Mouse (Mus musculus): Measurements from ENCODE around the gene Myo7a.
A peak's percentile ranks its signal among the peaks of the same experiment; 100 is the strongest.

The Myo7a gene

DNA sequence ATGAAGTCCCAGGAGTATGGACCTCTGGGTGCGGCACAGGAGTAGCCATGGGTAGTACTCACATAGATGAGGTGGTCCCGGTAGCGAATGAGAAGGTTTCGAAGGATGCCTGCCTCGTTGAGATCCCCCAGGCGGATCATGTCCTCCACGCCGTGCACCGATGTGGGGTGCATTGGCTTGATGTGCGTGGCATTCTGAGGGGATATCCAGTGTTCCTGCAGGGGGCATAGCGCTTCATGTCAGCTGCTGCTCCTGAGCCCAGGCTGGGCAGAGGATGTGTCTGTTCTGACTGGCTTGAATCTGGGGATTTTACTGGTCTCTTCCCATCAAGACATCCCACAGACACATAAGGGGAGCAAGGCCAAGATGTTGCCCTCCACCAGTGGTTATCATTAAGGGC, 16.8 kb downstream of the Myo7a start:
- DNase-seq, result no peak

DNA sequence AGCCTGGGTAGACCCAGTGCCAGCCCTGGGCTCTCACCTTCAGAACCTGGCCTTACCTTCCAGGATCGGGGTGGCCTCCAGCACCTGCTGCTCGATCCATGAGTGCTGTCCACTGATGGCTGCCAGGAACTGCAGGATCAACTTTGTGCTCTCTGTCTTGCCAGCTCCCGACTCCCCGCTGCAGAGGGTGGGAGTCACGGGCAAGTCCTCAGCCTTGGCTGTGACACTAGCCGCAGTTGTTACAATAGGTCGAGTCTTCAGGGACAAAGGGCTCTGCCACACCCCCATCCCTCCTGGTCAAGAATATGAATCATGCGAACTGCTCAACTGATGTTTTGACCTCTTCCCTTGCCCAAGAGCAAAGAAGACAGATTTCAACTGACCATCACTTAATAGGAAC, 21.8 kb downstream of the Myo7a start:
- DNase-seq, result no peak

DNA sequence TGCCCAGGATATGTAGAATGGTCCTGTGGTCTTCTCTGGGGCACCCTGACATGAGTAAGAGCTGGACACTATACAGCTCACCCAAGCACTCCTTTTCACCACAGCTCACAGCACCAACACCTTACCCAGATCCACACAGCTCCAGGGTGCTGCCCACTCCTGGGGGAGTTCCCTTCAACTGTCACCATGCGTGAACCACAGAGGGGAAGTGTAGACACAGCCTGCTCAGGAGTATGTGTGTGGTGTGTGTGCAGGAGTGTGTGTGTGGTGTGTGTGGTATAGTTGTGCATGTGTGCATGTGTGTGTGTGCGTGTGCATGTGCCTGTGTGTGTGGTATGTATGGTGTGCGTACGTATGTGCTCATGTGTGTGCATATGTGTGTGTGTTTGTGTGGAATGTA, 23.5 kb downstream of the Myo7a start:
- no peak for DNase-seq

DNA sequence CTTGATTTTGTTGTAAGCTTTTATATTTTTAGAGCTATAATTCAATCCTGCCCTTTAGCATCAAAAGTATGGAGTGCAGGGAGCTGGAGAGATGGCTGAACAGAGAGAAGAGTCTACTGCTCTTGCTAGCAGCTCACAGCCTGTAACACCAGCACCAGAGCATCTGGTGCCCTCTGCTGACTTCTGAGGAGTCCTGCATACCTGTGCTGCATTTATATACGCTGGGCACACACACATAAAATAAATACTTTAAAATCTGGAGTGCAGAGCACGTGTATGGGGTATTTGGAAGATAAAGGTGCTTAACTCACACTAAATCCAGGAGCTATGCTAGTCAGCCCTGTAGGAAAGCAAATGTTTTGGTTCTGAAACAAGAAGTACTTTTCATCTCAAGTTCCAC, 33.0 kb downstream of the Myo7a start:
- peak; percentile 27 for DNase-seq

DNA sequence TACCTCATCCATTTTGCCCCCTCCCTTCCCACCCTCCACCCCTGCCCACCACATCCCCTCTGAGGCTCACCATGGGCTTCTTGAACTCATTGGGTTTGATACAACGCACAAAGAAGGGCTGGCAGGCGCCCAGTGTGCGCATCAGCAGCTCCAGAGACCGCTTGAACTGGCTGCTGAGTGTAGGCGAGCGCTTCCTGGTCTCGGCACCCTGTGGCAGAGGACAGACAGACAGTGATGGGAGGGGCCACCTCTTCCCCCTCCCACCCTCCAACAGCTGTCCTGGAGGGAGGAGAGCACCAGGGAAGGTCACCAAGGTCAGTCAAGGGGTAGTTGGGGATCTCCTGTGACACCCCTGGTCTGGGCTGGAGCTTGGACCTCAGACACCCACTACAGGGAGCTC, 34.0 kb downstream of the Myo7a start:
- DNase-seq, result peak; percentile 34

DNA sequence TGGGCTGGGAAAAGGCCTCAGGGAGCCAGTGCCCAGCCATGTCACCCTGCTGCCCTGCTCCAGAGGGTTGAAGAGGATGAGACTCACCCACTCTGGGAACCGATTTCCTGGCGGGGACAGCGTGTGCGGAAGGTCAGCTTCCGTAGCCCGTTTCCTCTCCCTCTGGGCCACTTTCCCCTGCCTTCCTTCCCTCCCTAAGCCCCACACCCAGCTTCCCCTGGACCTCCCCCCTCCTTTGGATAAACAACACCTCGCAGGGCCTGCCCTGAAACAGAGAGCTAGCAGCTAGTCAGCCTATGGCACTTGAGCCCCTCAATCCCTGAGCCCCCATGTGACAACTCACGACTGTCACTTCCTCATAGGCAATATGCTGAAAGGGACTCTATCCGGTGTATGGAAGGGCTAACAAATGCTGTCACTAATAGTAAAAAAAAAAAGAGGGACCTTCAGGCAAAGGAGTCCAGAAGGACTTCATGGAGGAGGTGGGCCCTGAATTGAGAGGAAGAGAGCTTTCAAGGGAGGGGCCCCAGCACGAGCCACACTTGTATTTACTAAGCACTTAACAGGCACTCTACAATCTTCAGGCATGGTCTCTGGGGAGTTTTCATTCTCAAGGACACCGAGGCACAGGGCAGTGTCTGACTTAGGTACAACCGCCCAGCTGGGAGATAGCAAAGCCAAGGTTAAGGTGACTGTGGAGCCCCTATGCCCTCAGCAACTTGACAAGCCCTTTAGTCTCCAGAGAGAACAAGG, 34.6 kb downstream of the Myo7a start:
- peak; percentile 73 for DNase-seq

DNA sequence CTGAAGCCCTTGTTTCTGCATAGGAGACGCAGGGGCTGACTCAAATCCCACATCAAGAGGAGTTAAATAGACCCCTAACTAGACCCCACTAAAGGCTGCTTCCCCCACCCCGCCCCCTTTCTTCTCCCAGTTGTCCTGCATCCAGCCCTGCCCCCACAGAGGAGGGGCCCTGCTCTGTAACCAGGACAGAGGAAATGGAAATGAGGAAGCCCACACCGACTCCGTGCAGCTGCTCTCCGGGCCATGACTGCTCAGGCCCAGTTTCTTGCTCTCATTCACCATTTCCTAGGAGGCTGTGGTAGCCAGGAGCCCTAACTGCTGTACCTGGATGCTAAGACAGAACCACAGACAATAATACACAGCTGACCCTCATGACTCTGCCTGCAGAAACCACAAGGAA, 36.9 kb downstream of the Myo7a start:
- DNase-seq, result peak; percentile 34

DNA sequence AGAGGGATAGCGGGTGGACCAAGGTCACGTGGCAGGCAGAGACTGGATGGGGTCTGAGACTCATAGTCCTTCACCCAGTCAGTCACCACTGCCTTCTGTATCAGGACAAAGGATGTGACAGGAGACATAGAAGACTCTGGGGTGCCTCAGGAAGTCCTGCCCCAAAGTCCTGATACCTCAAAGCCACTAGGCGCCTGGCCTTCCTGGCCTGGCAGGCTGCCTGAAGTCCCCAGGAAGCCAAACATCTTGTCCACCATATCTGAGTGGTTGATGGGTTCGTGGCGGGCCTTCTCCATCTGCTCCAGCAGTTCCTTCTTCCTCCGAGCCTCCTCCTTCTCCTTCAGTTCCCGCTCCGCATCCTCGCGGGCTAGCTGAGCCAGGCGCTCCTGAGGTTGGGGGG, 41.9 kb downstream of the Myo7a start:
- DNase-seq, result no peak

DNA sequence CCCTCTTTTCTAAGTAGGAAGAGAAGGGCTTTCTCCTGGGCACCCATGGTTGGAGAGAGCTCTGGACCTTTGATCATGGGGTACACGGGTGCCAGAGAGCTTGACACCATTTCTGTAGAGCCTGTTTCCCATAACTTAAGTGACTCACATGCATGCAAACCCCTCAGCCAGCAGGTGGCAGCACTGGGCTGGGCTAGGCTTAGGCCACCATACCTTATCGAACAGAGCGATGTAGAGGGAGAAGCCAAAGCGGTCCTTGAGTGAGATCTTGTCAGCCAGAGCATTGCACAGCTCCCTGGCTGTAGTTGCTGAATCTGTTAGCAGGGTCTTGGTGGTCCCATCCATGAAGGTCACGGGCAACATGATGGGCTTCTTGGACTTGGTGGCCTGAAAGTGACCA, 47.7 kb downstream of the Myo7a start:
- peak; percentile 89 for DNase-seq

DNA sequence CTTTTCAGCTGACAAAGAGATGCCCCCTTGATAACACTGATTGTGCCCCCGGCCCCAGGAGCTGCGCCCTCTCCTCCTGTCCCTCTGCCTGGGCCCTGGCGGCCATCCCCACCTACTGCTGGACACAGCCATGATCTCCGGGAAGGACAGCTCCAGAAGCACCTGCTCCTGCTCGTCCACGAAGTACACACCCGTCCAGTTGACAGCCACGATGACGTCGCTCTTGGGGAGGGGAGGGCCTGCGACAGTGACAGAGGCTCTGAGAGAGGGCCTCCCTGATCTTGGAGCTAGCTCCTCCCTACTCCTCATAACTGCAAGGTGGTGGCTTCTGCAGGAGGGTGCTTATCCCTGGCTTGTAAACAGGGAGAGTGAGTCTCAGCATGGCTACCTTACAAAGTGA, 53.1 kb downstream of the Myo7a start:
- DNase-seq, result no peak

DNA sequence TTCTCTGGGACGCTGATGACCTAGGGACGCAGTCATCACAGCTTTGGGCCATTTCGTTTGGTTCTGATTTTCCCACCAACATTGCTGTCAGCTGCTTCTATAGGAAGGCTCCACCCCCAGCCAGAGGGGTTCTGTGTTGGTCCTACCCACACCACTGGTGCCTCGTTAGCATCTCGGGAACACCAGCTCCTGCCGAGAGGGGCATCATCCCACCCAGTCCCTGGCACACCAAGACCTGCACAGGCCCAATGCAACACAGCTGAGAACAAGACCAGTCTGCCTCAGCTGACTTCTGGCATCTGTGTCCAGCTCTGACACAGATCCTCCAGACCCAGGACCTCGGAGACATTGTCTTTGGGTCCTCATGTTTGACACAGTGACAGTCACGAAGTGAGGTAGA, 64.4 kb downstream of the Myo7a start:
- DNase-seq, result no peak

DNA sequence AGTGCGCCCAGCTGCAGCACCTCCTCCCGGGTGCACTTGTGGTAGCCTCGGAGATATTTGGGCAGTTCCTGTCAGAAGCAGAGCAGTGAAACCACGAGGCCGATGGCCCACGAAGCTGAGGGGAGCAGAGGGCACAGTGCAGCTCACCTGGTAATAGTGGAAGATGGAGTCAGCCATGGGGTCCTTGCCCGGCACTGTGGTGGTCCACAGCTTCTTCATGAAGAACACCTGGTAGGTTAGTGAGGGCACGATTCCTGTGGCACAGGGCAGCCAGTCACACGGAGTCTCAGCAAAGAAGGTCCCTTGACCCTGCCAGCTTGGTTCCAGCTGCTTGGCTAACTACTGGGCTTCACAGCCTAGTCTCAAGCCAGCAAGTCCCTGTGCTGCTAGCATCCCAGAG, 64.9 kb downstream of the Myo7a start:
- no peak for DNase-seq

DNA sequence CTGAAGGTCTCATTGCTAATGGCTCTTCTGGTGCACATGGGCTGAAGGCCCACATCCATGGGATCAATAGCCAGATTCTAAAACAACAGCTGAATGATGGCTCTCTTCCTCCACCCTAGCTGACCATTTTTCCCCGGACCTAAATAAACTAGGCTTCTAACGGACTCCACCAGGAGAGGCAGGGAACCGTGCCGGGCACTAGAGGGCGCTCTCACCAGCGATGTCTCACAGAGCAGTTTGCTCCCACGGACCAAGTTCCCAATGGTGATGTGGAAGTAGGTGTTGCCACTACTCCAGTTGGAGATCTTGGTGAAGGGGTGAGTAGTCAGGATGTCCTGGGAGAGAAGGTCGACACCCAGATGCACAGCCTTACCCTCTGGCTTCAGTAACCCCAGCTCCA, 67.3 kb downstream of the Myo7a start:
- peak; percentile 65 for DNase-seq

DNA sequence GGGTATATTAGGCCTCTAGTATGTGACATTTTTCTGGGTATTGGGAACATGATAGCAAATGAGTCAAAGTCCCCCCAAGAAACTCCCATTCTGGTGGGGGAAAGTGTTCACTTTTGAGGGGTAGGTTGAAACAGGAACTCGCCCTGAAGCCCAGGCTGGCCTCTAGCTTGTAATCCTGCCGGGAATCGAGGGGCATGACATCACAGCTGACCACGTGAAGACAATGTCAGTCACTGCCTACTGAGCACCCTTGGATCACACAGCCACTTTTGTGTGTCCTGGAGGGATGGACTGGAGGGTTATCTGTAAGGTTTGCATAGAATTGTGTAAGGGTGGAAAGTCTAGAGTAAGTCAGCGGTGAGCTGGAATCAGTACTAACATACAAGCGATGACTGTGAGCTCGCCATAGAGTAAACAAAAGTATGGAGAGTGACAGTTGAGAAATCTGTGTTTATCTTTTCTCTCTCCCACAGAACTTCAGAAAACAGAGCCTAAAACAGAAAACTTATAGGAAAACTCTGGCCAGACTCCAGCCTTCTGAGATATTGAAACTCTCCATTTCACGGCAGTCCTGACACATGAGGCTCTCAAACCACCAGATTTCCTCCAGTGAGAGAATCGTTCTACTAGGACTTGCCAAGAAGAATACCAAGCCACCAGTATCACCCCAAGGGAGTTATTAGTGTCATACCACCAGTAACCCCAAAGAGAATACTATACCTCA, 71.1 kb downstream of the Myo7a start:
- no peak for DNase-seq

DNA sequence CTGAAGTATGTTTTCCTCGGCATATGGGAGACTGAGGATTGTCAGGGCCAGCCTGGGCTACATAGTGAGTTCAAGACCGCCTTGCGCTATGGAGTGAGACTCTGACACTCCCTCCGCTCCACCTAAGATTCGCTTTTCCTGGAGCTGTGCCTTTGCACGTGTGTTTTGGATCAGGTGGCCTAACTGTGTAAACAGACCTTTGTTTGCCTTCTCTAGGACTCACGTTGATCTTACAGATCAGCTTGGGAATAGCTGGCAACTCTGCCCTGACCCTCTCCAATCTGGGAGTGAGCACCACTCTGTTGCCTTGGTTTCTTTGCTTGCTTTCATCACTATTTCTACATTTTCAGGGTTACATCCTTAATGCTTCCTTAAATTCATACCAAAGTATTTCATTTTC, 116.7 kb downstream of the Myo7a start:
- DNase-seq, result peak; percentile 3

Data from lung, postnatal 10 days (tissue).